Mouse (Mus musculus): ENCODE measurements around the gene Hspa1l. TPM values are rescaled to one million over a fixed set of nuclear protein-coding genes. Genes with fewer than 3 reads are reported as not detected.

Hspa1l gene
- polyA plus RNA-seq (2012; rRNA removed) = 0.34 and 0.59 TPM in 2 replicates

GRCm38 (mm10) chr17:34972069-34972749, at the start of gene Hspa1l, which contains the start of gene Hspa1a:
TSS of gene Hspa1l (plus strand) at chr17:34972703.
TSS of gene Hspa1a (minus strand) at chr17:34972156.

DNA sequence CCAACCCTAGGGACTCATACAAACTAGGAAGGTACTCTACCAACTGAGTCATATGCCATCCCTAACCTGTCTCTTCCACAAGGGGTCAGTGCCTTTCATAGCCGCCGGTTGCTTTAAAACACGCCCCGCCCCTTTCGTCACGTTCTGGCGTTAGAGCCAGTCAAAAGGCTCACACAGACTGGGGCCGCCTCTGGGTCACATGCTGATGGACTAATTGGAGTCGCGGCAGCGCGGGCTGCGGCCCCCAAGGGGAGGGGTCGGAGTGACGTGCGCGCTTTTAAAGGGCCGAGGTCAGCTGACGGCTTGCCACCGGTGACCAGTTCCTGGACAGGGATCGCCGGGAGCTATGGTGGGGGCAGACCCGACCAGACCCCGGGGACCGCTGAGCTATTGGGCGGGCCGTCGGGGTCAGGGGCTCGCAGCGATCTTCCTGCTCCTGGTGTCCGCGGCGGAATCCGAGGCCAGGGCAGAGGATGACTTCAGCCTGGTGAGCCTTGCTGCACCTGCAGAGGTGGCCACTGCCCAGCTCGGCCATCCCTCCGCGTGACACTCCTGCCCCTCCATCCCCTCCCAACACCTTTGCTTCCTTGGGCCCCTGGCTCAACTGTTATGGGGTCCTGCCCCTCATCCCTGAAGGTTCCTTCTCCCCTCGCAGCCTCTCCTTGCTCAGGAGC, 41.3 kb upstream of the Hspa1l start, which contains the start of gene Neu1:
TSS of gene Neu1 (plus strand) at position 193 of the 674 bp plus-strand sequence.

DNA sequence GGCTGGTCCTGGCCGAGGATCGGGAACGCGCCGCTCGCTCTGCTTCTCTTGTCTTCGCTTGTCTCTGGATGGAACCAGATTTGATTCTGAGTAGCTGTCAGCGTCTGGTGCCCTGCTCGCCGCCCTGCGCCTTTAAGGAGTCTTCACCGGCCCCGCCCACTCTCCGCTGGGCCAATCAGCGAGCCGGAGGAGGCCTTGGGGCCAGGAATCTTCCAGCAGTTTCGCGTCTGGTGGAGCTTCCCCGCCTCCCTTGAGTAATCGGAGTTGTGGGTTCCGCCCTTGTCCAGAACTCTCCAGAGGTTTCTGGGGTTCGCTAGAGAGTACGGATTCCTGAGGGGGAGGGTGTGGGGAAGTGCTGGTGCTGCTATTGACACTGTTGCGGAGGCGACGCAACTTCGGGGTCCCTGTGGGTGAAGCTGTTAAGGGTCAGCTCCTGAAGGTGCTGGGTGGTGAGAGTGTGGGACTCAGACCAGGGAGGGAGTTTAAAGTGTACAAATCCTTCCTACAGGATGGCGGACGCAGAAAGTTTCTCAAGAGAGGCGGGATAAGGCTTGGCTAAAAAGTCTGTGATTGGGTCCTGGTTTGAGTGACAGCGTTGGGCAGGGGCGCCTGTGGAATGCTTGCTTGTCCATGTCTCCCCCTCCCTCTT, 13.2 kb upstream of the Hspa1l start, which contains the start of gene Hspa1b:
TSS of gene Hspa1b (minus strand) at position 109 of the 649 bp plus-strand sequence.

GRCm38 (mm10) chr17:34969822-34970221, 2.7 kb upstream of the Hspa1l start, which contains the start of gene Gm20481:
TSS of gene Gm20481 (plus strand) at chr17:34969912.

DNA sequence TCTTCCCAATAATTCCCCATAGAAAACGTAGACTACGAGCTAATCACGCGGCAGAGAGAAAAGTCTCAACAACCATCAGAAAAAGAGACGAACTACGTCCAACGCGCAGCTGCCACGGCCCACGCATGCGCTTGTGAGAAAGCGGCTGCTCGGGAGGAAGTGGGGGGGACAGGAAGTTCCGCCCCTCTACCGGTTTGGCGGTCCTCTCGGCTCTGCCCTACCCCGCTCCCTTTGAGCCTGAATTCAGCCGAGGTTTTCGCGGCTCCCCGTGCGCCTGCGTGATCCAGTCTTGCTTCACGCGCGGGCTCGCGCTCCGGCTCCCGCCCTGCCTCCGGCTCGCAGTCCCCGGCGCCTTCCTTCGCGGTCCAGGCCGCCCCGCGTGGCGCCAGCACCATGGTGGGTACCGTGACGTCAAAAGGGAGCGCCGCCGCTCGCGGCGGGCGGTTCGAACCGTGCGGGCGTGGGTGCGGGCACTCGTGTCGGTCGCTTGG, 9.2 kb downstream of the Hspa1l start, which contains the start of gene Lsm2:
TSS of gene Lsm2 (plus strand) at position 173 of the 491 bp plus-strand sequence.

DNA sequence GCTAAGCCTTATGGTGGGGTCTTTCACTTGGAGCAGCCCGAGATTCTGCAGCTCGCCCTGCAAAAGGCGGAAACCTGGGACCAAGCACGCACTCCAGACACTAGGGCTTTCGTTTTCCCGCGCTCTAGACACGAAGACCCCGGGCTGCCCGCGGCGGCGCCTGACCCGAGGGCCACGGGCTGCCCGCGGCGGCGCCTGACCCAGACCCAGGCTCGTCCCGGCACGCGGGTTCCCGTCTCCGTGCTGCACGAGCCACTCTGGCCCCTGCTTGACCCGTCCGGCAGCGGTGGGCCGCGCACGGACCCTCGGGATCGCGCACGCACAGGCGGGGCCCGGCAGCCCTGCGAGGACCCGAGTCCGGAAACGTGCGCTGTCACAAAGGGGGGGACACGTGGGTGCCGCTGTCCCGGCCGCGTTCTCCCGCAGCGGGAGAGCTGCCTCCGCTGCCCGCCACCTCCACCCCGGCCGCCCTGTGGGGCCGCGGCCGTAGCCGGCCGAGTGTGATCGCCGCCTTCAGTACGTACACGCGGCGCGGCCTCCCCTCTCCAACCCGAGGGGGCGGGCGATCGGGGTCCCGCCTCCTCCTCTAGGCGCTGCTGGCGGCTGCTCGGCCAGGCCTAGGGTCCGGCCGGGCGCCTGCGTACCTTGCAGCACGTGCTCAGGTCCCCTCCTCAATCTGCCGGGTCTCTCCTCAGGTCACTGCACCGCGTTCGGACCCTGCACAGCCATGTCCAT, 28.4 kb downstream of the Hspa1l start, which contains the start of gene Vars:
TSS of gene Vars (plus strand) at position 271 of the 735 bp plus-strand sequence.

DNA sequence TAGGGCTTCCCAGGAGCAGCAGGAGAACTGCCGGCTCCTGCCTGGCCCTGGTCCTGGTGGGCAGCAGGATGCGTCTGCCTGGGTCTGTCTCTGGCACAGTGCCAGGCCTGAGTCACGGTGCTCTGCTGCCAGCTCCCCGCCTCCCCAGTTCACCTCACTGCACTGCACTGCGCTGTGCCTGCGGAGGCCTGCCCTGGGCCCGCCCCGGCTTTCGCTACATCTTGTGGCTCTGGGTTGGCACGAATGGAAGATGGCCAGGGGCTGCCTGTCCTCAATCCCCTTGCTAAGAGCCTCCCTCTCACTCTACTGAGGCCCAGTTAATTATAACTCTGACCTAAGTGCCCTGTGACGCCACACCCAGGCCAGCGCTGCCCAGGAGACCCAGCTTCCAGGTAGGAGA, 43.9 kb downstream of the Hspa1l start, which contains the start of gene Vwa7:
TSS of gene Vwa7 (plus strand) at position 204 of the 400 bp plus-strand sequence.

DNA sequence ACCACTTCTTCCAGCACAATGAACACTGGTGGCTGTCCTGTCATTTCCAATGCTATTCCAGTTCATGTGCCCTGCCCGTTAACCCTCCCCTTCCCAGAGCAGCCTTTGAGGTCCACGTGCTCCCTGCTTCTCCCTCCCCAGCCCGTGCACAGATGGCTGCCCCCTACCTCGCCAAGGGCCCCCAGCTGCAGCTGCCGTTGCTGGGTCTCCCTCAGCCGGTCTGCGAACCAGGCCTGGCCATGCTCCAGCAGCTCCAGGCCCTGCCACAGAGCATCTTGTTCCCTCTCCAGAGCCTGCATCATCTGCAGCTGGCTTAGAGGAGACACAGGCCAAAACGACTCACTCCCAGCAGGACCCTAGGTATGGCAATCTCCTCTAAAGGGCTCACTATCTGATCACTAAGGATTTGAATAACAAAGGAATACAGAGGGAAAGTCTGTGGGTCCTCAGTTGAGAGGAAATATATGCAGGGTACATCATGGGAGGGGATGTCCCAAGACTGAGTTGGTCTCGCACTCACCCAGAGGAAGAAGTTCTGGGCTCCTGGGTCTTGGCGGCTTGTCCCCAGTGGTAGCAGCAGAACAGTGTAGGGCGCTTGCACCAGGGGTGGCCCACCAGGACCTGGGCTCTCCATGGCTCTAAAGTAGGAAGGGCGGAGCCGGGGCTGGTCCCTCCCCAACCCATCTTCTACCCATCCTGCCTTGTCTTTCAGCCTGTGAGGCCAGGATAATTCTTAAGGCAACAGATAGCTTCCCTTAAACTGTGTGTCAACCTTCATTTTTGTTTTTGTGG, 55.0 kb downstream of the Hspa1l start, which contains the start of gene Sapcd1:
TSS of gene Sapcd1 (minus strand) at position 740 of the 792 bp plus-strand sequence.

Other genes starting within 250 kb of the Hspa1l start
- gene C4b, start 228.8 kb upstream of the Hspa1l start, polyA plus RNA-seq (2012; rRNA removed) = 9.3 and 13.4 TPM in 2 replicates
- 1.1 and 3.1 TPM in 2 replicates for gene Cyp21a1, start 168.1 kb upstream of the Hspa1l start, polyA plus RNA-seq (2012; rRNA removed)
- 31.6 and 34.6 TPM in 2 replicates for gene Stk19, start 135.8 kb upstream of the Hspa1l start, polyA plus RNA-seq (2012; rRNA removed)
- gene Dxo, start 135.7 kb upstream of the Hspa1l start, polyA plus RNA-seq (2012; rRNA removed) = 34.4 and 36.4 TPM in 2 replicates
- 44.5 and 47.7 TPM in 2 replicates for gene Skiv2l, start 122.5 kb upstream of the Hspa1l start, polyA plus RNA-seq (2012; rRNA removed)
- gene Nelfe, start 122.3 kb upstream of the Hspa1l start, polyA plus RNA-seq (2012; rRNA removed) = 11.5 and 13.1 TPM in 2 replicates
- gene Cfb, start 110.2 kb upstream of the Hspa1l start, polyA plus RNA-seq (2012; rRNA removed) = 1.7 and 2.0 TPM in 2 replicates
- gene Zbtb12, start 93.2 kb upstream of the Hspa1l start, polyA plus RNA-seq (2012; rRNA removed) = 3.6 and 3.9 TPM in 2 replicates
- not detected in 2 replicates for gene Gm20547, start 90.7 kb upstream of the Hspa1l start, polyA plus RNA-seq (2012; rRNA removed)
- gene C2, start 74.4 kb upstream of the Hspa1l start, polyA plus RNA-seq (2012; rRNA removed) = 1.9 and 2.3 TPM in 2 replicates
- 126 and 127 TPM in 2 replicates for gene Ehmt2, start 74.2 kb upstream of the Hspa1l start, polyA plus RNA-seq (2012; rRNA removed)
- 48.6 and 48.7 TPM in 2 replicates for gene Slc44a4, start 58.2 kb upstream of the Hspa1l start, polyA plus RNA-seq (2012; rRNA removed)
- gene Neu1, start 41.5 kb upstream of the Hspa1l start, polyA plus RNA-seq (2012; rRNA removed) = 30.4 and 43.8 TPM in 2 replicates
- 31.1 and 45.6 TPM in 2 replicates for gene Hspa1b, start 13.5 kb upstream of the Hspa1l start, polyA plus RNA-seq (2012; rRNA removed)
- not detected in 2 replicates for gene Gm20481, start 2.8 kb upstream of the Hspa1l start, polyA plus RNA-seq (2012; rRNA removed)
- 16.4 and 25.7 TPM in 2 replicates for gene Hspa1a, start 547 bp upstream of the Hspa1l start, polyA plus RNA-seq (2012; rRNA removed)
- gene Lsm2, start 9.2 kb downstream of the Hspa1l start, polyA plus RNA-seq (2012; rRNA removed) = 43.9 and 62.3 TPM in 2 replicates
- 95.5 and 126 TPM in 2 replicates for gene Vars, start 28.3 kb downstream of the Hspa1l start, polyA plus RNA-seq (2012; rRNA removed)
- 1.9 and 2.2 TPM in 2 replicates for gene Vwa7, start 43.9 kb downstream of the Hspa1l start, polyA plus RNA-seq (2012; rRNA removed)
- 0.58 and 1.9 TPM in 2 replicates for gene Sapcd1, start 55.3 kb downstream of the Hspa1l start, polyA plus RNA-seq (2012; rRNA removed)
- gene Msh5, start 74.0 kb downstream of the Hspa1l start, polyA plus RNA-seq (2012; rRNA removed) = 2.6 and 5.6 TPM in 2 replicates
- gene Clic1, start 77.3 kb downstream of the Hspa1l start, polyA plus RNA-seq (2012; rRNA removed) = 131 and 147 TPM in 2 replicates
- gene Ddah2, start 86.3 kb downstream of the Hspa1l start, polyA plus RNA-seq (2012; rRNA removed) = 16.3 and 20.7 TPM in 2 replicates
- 243 and 312 TPM in 2 replicates for gene Ly6g6c, start 92.7 kb downstream of the Hspa1l start, polyA plus RNA-seq (2012; rRNA removed)
- gene Mpig6b, start 93.5 kb downstream of the Hspa1l start, polyA plus RNA-seq (2012; rRNA removed) = 0.42 and 0.65 TPM in 2 replicates
- 99.6 and 112 TPM in 2 replicates for gene Ly6g6e, start 104.2 kb downstream of the Hspa1l start, polyA plus RNA-seq (2012; rRNA removed)
- gene Ly6g6d, start 105.4 kb downstream of the Hspa1l start, polyA plus RNA-seq (2012; rRNA removed) = 5.1 and 6.4 TPM in 2 replicates
- 1.2 and 2.0 TPM in 2 replicates for gene Ly6g6f, start 112.9 kb downstream of the Hspa1l start, polyA plus RNA-seq (2012; rRNA removed)
- gene Abhd16a, start 116.6 kb downstream of the Hspa1l start, polyA plus RNA-seq (2012; rRNA removed) = 88.7 and 152 TPM in 2 replicates
- 1.4 TPM in 1 of 2 replicates, not detected in the other for gene Ly6g5c, start 135.6 kb downstream of the Hspa1l start, polyA plus RNA-seq (2012; rRNA removed)
- 1.2 and 2.2 TPM in 2 replicates for gene Ly6g5b, start 142.7 kb downstream of the Hspa1l start, polyA plus RNA-seq (2012; rRNA removed)
- 9.3 and 11.8 TPM in 2 replicates for gene Gpank1, start 148.8 kb downstream of the Hspa1l start, polyA plus RNA-seq (2012; rRNA removed)
- 258 and 301 TPM in 2 replicates for gene Csnk2b, start 149.3 kb downstream of the Hspa1l start, polyA plus RNA-seq (2012; rRNA removed)
- 13.7 and 19.0 TPM in 2 replicates for gene D17H6S53E, start 153.7 kb downstream of the Hspa1l start, polyA plus RNA-seq (2012; rRNA removed)
- 0.08 and 0.20 TPM in 2 replicates for gene Apom, start 159.3 kb downstream of the Hspa1l start, polyA plus RNA-seq (2012; rRNA removed)
- gene Bag6, start 162.5 kb downstream of the Hspa1l start, polyA plus RNA-seq (2012; rRNA removed) = 92.9 and 94.1 TPM in 2 replicates
- gene Prrc2a, start 192.2 kb downstream of the Hspa1l start, polyA plus RNA-seq (2012; rRNA removed) = 262 and 284 TPM in 2 replicates
- 0.11 and 0.48 TPM in 2 replicates for gene Aif1, start 203.4 kb downstream of the Hspa1l start, polyA plus RNA-seq (2012; rRNA removed)
- 3.7 and 6.5 TPM in 2 replicates for gene Lst1, start 215.7 kb downstream of the Hspa1l start, polyA plus RNA-seq (2012; rRNA removed)
- gene Ltb, start 221.7 kb downstream of the Hspa1l start, polyA plus RNA-seq (2012; rRNA removed) = 1.5 and 5.7 TPM in 2 replicates
- gene Tnf, start 229.3 kb downstream of the Hspa1l start, polyA plus RNA-seq (2012; rRNA removed) = 0.24 and 0.42 TPM in 2 replicates
- gene Lta, start 232.6 kb downstream of the Hspa1l start, polyA plus RNA-seq (2012; rRNA removed) = 0.10 and 0.36 TPM in 2 replicates
- 0.42 TPM in 1 of 2 replicates, not detected in the other for gene Gm16181, start 248.1 kb downstream of the Hspa1l start, polyA plus RNA-seq (2012; rRNA removed)